Mouse (Mus musculus): Measurements from ENCODE around the gene Abca4.
"Not testable (repeated sequence)": the region's sequence is repeated elsewhere in the genome, so short reads cannot be mapped to it uniquely, and the experiment has no call there.

The Abca4 gene

DNA sequence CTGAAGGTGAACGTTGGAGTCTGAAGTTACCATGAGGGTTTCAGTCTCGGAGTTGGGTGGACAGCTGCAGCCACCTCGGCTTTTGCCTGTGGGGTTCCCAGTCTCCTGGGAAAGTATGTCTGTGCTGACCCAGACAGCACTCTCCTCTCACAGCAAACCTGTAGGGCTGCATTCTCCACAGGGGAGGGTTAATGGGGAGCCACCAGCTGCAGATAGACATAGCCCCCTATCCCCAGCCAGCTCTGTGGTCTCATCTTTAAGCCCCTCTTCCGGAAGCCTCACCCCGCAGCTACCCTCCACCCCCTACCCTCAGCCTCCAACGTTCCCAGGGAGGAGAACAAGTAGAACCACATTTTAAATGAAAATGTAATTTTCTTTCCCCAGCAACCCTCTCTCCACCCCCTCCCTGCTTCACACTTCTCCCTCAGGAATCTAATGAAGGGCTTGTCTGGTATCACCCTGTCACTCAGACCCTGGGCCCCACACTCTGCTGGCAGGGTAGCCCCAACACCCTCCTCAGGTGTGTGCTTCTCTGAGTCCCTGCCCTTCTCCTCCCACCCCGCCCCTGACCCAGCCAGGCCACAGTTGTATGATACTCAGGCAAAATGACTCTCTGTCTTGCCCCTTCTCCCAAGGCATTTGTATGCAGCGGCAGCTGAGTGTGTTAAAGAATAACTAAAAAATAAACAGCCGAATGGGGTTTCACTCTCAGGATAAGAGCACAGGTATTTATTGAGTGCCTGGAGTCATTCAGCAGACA lies 14.4 kb downstream of the Abca4 start:
- no peak for DNase-seq (ENCODE audit: low read depth)

DNA sequence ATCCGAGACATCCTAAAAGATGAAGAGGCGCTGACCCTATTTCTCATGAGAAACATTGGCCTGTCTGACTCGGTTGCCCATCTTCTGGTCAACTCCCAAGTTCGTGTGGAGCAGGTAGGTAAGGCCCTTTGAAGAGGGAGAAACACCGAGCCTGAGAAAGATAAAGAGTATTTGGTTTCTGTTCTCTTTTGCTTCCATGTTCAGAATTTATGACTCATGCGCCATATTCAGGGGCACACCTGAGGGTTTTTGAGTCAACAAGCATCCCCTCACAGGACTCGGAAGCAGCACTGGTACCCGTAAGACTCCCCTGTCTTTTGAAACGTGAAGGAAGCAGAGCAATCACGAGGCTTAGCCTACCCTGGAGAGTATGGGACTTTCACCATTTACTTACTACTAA lies 18.3 kb downstream of the Abca4 start:
- no peak for DNase-seq (ENCODE audit: low read depth)

DNA sequence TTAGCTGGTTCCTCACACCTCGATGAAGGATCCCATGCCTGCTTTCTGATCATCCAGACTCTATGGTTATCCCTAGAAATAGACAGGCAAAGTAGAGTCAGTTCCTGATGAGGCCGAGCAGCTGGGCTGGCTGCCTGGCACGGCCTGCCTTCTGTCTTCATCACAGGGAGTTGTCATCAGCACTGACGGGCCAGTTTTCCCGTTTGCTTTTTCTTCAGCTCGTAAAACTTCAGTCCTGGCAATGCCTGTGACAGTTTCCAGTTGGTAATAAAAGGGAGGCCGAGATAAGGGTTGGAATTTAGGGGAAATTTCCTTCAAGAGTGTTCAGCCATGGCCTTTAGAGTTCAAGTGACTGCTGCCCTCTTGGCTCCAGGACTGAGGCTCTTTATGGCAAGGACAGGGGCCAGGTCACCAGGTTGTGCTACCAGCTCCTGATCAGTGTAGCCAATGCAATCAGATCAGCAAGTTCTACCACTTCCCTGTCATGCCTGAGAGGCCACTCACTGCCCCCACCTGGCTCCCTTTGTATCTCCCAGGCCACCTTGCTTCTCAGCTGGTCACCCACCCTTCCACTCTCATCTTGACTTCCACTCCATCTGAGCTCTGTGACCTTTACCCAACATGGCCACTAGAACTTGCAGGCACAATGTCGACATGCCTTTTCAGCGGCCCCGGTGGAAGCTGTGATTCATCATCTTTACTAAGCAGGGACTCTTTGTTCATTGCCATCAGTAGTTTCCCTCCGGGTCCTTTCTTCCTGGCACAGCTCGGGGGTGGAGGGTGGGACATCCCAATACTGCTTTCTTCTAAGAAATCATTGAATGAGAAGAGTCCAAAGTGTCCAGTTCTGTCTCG lies 20.5 kb downstream of the Abca4 start:
- DNase-seq (ENCODE audit: low read depth): no peak

DNA sequence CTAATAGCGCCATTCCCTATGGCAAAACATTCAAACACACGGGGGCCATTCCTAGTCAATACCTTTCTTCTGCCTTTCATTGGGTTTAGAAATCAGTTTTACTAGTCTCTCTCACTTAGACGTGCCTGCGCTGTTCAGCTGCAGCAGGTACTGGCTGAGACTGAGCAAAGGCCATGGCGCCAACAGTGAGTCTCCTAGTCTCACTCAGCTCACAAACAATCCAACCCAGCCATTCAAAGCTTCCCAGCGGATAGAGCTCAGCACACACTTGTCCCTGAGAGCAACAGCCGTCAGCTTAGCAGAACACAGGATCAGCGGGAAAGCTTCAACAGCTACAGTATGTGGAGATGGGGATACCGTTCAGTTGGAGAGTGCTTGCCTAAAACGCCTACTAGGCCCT lies 27.5 kb downstream of the Abca4 start:
- DNase-seq (ENCODE audit: low read depth): no peak

DNA sequence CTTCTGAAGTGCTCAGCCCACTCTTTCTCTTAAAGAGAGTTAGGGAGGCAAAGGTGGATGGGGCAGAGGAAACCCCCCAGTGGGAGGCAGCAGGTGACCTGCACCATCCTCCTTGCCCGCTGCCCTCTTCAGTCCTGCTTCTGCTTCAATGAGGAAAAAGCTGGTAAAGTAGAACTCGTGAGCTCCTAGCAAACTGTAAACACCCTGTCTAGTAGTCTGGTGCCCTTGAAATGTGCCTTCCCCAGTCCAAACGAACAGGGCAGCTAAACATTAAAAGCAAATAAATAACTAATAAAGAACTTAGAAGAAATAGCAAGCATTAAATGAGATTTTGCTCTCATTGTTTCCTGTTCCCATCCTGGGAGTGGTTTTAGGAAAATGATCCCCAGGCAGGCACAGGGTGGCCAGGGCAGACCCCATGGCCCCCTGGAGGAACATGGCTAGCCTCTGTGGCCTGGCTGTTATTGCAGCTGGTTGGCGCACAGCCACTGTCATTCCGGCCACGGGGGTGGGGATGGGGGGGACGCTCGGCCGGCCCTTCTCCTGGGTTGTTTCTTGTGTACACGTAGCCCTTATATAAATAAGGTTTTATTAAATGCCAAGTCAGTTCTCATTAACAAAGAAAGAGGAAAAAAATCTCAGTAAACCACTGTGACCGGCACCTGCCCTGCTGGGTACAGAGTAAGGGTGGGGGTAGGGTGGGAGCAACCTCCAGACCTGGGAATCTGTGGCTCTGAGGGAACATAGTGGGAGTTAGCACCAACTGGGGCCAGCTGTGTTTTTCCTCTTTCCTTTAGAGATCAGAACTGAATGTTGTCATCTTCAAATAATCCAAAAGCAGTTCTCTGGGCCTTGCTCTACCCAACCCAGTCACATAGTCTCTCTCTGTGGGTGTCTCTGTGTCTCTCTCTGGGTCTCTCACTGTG lies 28.7 kb downstream of the Abca4 start:
- DNase-seq (ENCODE audit: low read depth): no peak

DNA sequence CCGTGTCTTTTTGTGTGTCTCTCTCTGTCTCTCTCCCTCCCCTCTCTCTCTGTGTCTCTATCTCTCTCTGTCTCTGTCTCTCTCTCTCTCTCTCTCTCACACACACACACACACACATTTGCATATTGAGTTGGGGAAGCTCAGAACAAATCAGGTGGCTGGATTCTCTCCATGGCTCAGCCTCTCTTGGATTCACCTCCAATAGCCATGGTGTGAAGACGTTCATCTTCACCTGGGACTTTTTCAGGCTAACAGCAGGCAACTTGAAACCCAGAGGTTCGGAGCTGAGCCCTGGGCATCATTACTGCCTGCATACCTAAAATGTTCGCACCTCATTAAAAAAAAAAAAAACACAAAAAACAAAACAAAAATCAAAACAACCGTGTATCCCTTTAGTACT lies 29.4 kb downstream of the Abca4 start:
- DNase-seq (ENCODE audit: low read depth): no peak

DNA sequence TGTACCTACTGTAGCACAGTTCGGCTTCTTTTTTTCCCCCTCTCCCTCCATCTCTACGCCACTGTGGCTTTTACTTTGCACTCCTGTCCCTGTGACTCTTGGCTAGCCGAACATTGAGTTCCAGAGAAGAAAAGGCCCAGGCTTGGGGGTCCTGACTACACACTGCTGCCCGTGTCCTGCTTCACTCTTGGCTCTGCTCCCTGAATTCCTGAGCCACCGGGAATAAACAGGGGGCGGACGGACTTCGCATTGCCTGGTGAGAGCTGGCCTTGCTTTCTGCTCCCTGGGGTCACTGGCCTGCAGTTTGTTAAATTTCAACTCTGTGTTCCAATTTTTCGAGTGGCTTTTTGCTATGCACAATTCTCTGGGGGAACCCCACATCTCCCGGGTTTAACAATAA lies 30.1 kb downstream of the Abca4 start:
- DNase-seq (ENCODE audit: low read depth): no peak

DNA sequence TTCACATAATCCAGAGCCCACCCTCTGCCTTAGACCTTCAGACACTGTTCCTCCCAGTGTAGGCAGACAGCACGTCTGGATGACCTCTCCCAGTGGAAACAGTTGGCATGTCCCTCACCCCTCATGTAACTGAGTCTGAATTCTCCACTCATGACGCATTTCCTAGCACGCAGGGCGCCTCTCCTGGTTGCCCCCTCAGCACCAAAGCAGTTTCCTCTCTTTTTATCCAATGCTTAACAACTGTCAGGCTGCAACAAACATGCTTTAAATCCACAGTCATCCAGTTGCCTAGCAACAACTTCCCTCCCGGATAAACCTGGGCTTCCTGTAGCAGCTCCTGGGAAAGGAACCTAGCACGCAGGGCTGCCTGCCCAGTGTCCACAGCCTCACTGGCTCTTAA lies 33.9 kb downstream of the Abca4 start:
- no peak for DNase-seq (ENCODE audit: low read depth)

DNA sequence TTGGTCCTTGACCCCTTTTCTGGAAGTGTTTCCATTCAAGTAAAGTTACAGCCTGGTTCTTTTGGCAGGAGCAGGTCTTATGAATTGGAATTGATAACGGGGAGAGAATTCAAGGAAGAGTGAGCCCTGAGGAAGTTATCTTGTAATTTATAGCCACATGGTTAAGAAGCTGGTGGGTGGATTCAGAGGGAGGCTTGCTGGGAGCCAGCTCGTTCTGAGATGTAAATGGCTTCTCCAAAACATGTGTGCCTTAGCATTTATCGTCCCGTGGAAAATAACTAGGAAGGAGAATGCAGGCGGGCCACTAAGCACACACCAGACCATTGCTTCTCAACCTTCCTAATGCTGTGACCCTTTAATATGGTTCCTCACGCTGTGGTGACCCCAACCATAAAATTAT lies 34.9 kb downstream of the Abca4 start:
- no peak for DNase-seq (ENCODE audit: low read depth)

DNA sequence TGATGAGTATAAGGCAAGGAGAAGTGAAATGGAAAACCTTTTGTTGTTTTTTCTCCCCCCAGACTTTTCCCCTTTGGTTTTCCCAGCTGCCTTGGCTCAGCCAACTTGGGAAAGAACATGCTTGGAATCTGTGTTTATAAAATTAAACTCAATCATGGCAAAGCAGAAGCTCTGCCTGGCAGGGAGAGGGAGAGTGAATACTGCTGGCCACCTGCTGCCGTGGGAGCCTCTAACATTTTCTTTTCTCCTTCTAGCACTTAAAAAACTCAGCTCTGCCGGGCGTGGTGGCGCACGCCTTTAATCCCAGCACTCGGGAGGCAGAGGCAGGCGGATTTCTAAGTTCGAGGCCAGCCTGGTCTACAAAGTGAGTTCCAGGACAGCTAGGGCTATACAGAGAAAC lies 37.4 kb downstream of the Abca4 start:
- DNase-seq (ENCODE audit: low read depth): not testable (repeated sequence)

DNA sequence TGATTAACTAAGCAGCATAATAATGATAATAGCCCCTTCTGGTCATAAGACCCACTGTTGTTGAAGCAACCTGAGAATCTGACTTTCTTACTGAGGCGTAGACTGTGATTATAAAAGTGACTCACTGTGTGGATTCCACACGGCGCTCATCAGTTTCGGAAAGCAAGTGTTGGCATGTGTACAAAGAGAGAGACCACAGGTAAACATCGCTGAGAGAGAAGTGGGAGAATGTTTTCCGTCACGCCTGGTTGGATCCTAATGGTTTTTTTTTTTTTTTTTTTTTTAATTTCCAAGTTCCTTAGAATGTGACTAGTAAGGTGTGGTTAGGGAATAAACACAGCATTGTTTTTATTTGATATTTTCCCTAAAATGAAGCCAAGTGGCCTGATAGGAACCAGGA lies 38.1 kb downstream of the Abca4 start:
- no peak for DNase-seq (ENCODE audit: low read depth)

DNA sequence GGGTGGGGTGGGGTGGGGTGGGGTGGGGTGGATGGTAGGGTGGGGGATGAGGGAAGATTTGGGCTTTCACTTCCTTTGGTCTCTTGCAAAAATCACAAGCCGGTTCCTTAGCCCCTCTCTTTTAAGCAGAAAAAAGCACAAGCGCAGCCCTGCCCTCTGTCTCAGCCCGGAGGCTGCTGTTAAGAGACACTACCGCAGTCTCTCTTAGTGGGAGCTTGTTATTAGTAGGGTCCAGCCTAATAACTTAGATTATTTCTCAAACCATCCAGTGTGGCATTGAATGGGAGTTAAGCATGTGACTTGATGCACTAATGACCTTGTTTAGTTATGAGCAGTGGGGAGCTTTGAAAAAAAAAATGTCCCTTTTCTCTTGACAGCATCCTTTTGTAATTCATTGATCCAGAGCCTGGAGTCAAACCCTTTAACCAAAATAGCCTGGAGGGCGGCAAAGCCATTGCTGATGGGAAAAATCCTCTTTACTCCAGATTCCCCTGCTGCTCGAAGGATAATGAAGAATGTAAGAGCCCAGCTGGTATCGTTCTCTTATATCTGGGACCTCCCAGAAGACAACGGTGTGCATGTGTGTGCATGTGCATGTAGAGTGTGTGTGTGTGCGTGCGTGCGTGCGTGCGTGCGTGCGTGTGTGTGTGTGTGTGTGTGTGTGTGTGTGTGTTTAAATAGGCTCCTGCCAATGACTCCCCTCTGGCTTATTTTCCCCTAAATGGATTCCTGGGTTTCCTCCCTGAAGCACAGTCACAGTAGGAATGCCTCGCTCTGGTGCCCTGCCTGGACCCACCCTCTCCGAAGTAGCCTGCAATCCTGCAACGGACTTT lies 41.1 kb downstream of the Abca4 start:
- no peak for DNase-seq (ENCODE audit: low read depth)

DNA sequence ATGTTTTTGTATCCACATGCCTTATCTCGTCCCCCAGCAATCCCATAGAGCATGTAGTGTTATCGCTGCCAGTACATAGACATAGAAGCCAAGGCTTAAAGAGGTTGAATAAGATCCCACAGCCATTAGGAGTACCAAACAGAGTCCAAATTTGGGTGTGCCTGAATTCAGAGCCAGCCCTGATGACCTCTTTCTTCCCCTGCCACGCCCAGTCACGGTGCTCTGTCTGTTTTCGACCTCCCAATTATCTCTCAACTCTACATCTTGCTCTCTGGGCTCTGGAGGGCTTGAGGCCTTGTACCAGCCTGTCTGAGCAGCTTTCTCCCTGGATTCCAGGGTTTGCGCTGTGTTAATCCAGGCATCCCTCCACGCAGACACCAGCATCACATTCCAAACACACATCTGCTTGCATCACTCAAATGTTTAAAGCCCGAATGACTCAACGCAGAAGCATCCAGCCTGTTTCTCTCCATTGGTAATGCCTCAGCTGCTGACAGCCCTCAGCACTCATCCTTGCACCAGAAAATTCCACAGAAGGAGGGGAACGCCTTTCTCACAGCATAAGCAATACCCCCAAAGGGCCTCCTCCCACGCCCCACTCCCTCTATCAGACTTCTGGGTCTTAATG lies 43.9 kb downstream of the Abca4 start:
- DNase-seq (ENCODE audit: low read depth): no peak

DNA sequence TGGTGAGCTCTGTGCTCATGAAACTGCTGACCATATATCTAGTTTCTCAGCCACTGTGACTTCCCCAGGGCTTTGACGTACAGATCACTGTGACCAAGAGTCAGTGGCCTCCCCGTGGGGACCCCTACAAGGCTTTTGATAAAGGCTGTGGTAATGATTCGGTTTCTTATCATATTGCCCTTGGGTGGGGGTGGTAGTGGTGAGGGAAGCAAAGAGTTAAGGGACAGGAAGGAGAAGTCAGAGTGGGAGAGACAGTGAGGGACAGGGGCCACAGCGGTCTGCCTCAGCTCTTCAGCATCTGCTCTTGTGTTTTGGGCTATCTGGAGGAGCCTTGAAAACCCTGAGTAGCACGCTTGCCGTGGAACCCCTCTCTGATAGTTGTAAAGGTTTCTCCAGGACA lies 46.1 kb downstream of the Abca4 start:
- no peak for DNase-seq (ENCODE audit: low read depth)

DNA sequence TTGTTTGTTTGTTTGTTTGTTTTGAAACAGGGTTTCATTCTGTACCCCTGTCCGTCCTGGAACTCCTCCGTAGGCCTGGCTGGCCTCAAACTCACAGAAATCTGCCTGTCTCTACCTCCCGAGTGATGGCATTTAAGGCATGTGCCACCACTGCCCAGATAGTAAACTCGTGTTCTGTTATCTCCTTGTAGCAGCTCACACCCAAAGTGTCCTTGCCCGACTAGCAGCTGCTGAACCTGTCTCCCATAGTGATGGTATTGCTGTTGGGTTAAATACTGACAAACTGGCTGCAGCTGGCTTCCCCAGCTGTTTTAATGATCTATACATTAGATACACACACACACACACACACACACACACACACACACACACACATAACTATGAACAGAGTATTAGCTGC lies 55.5 kb downstream of the Abca4 start:
- DNase-seq (ENCODE audit: low read depth): no peak

DNA sequence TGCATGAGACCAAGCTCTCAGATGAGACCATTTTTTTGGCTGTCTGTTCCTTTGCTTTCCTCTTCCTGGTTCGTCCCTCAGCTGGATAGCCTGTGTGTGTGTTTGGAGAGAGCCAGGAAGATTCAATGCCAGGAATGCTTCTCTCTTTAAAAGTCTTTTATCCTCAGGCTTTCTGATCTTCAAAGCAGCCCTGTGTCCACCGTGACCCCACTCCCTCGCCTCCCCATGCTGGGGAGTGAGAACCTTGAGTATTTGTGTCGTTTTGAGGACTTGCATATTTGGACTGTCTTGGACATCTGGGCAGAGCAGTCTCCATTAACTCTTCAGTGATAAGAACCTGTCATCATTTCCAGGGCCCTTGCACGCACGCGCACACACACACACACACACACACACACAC lies 57.8 kb downstream of the Abca4 start:
- no peak for DNase-seq (ENCODE audit: low read depth)

DNA sequence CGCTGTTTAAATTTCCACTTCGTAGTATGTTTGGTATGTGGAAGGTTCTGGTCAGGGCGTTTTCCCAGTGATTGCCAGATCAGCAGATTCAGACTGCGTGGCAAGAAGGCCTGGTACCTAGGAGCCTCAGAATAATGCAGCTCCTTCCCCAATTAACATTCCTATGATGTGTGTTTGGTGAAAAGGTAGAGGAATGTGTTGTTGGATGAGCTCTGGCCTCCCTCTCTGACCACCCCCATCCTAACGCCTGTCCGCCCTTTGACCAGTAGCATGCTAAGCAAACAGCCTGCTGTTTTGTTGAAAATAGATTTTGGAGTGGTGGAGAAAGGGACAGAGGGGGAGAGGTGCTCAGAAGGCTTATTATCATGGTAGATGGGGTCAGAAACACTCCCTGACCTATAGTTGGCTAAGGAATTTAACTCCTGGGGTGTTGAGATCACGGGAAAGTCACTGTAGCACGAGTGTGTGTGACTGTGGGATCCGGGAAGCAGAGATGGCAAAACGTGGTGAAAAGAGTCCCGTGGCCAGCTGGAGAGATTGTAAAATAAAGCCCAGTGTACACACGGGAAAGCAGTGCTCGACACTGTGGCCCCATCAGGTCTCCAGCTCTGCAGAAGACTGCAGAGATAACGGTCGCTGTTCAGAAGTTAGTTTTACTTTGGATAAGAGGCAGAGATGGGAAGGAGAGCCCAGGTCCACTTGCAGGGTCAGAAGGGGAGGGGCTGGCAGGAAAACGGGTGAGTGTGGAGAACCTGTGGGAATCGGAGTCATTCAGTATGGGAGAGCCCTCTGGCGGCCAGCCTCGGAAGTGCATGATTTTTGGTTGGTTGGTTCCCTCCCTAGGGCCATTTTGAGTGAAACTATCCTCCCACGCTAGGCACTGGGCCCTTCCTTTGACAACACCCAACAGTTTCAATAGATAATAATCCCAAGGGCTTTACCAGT lies 59.9 kb downstream of the Abca4 start:
- peak; percentile 81 for DNase-seq (ENCODE audit: low read depth)

DNA sequence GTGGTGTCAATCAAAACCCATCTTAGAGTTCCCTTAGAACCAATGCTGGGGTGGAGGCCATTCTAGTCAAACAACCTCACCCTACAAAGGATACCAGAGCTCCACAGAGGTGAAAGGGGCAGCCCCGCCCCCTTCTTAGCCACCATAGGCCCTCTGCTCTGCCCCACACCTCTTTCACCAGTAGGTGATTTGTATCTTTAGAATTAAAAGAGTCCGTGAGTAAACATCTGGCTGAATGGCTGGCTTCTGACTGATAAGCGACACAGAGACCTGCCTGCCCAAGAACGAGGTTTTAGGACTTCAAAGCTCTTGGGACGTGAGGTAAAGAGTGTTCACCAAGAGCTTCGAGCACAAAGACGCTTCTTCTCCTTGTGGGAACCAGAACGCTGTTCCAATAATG lies 62.7 kb downstream of the Abca4 start:
- DNase-seq (ENCODE audit: low read depth): no peak

DNA sequence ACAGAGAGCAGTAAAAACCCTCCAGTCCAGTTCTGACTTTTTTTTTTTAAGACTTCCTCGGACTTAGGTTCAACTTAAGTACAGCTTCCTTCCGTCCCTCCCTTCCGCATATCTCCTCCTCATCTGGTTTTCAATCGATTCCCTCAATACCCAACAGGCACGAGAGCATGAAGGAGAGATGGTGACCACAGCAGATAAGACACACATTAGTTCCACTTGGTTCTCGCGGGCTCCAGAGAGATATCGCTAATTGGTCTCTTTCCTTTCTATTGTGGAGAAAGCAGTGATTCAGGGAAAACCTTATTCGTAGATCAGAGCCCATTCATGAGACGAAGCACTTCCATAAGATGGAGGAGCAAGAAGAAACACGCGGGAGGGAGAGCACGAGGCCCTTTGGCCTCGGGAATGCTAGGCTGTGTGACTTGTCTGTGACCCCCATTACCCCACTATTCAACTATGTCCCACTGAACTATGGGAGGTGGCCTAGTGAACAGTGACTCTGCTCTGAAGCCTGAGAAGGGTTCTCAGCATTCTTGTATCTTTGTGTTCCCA lies 63.5 kb downstream of the Abca4 start:
- no peak for DNase-seq (ENCODE audit: low read depth)

DNA sequence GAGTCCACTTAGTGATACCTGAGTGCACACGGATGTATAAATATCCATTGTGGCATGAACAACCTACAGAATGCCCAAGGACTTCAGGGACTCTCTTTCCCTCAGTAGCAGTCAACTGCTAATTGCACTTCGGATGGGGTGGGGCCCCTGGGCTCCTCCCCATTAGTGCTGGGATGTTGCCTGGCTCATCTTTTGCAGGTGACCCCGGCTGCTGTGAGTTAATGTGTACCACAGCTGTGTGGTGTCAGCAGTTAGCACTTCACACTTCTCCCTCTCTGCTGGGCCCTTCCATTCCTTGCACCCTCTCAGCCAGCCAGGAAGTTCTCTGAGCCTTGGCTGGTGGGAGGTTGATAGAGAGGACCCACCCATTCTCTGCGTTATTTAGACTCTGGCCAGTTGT lies 65.2 kb downstream of the Abca4 start:
- no peak for DNase-seq (ENCODE audit: low read depth)

All from naive thymus-derived CD4-positive, alpha-beta T cell, adult 2 months (primary cell).